Mouse (Mus musculus): ENCODE measurements at regions not wholly inside any gene's neighbourhood (a gene's known extent, or its start where the extent isn't known, plus 50 kb on each side); places are given as distances from the start of the nearest gene placed in this dataset.

DNA sequence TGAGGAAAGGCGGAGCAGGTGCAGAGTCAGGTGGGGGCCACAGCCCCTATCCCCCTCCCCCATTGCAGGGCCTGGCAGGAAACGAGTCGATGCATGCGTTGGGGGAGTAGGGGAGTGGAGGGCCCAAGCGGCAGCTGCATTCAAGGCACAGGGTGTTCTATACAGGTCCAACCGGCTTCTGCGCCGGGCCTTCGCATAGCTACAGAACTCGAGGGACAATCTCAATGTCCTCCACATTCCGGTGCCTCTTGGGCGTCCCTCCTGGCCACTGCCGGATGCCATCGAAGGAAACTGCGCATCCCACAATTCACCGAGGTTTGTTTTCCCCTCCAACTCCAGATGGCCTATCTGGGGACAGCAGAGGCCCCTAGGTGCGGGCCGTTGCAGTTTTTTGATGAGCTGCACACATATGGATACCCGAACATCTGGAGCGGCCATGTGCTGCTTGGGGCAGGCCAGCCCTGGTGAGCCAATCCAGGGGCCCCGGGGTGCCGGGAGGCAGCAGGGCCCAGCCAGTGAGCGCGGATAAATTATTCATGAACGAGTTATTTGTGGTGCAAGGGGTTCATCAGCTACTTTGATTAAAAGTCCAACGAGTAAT lies 137.5 kb downstream of the Tle3 start:
- ATAC-seq (replicated peaks; ENCODE audit: insufficient number of reproducible peaks, low FRiP score, low TSS enrichment, poor library complexity, severe bottlenecking), result no peak

DNA sequence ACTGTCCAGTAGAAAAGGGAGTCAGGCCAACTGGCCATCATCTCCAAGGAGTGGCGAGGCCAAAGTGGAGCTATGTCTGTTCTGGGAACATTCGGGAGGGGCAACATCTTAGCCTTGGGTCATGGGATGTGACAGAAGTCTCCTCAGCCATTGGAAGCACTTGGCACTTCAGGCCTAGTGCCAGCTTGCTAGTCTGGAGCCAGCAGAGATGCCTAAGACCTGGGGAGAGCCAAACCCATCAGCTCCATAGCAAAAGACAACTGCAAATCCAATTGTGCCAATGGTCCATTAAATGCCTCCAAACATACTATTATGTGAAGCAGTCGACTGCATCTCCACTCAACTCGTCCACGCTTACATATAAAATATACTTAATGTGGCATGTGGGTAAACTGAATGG lies 136.9 kb downstream of the Tle3 start:
- ATAC-seq (replicated peaks; ENCODE audit: insufficient number of reproducible peaks, low FRiP score, low TSS enrichment, poor library complexity, severe bottlenecking), result no peak

- no peak for ATAC-seq (replicated peaks; ENCODE audit: insufficient number of reproducible peaks, low FRiP score, low TSS enrichment, poor library complexity, severe bottlenecking)
These were observed 128.7 kb downstream of the Tle3 start for GRCm38 (mm10) chr9:61500851-61501250.

GRCm38 (mm10) chr9:61492896-61493295 lies 120.7 kb downstream of the Tle3 start:
- no peak for ATAC-seq (replicated peaks; ENCODE audit: insufficient number of reproducible peaks, low FRiP score, low TSS enrichment, poor library complexity, severe bottlenecking)

GRCm38 (mm10) chr9:61491131-61491712 lies 119.1 kb downstream of the Tle3 start:
- ATAC-seq (replicated peaks; ENCODE audit: insufficient number of reproducible peaks, low FRiP score, low TSS enrichment, poor library complexity, severe bottlenecking), result no peak

DNA sequence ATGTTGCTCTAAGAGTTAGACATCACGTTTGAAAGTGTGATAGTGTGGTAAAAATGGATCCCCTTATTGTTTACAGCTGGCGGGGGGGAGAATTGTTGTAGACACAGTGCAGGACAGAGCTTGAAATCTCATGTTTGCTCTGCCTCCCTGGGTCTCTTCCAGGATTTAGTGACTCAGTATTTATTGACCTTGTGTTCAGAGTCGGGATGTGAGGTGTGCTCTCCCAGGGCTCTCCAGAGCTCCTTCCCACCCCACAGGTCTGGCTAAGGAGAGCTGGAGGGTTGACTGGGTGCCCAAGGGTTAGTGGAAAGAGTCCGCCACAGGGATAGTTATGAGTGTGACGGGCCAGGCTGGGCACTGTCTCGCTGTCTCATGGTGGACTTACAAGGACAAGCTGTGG lies 117.8 kb downstream of the Tle3 start:
- ATAC-seq (replicated peaks; ENCODE audit: insufficient number of reproducible peaks, low FRiP score, low TSS enrichment, poor library complexity, severe bottlenecking), result no peak

GRCm38 (mm10) chr9:61489147-61489546 lies 117.0 kb downstream of the Tle3 start:
- ATAC-seq (replicated peaks; ENCODE audit: insufficient number of reproducible peaks, low FRiP score, low TSS enrichment, poor library complexity, severe bottlenecking), result no peak

DNA sequence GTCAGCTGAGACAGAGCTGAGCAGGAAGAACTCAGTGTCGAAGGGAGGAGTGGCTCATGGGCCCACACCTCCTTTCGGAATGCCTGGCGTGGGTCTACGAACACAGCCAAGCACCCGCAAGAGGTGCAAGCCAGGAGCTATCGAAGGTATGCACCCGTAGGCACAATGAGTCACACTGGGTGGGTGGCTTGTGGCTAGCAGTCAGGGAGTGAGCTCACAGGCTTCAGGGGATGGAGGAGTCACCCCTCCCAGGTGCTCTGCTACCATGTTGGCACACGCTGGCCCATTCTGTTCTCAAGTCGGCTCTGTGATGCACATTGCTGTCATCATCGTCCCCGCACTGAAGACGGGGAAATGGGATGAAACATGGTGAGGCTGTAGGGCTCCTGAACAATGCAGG lies 115.7 kb downstream of the Tle3 start:
- no peak for ATAC-seq (replicated peaks; ENCODE audit: insufficient number of reproducible peaks, low FRiP score, low TSS enrichment, poor library complexity, severe bottlenecking)

- ATAC-seq (replicated peaks; ENCODE audit: insufficient number of reproducible peaks, low FRiP score, low TSS enrichment, poor library complexity, severe bottlenecking), result no peak
These were observed 115.0 kb downstream of the Tle3 start for GRCm38 (mm10) chr9:61487146-61487545.

DNA sequence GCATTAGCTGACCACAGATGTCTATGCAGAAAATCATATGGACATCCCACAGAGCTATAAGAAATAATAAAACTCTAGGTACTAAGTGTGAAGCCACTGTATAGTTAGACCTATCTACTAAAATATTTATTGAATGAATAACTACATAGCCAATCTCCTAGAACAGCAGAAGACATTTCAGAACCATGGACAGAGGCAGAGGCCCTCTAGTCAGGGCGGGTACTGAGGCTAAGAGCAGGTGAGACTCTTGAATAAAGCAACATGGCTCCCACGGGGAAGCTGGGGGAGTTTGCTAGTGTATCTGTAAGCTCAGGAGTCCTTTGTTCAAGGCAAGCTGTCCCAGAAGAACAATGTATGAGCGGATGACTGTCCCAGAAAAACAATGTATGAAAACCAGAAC lies 112.2 kb downstream of the Tle3 start:
- no peak for ATAC-seq (replicated peaks; ENCODE audit: insufficient number of reproducible peaks, low FRiP score, low TSS enrichment, poor library complexity, severe bottlenecking)

DNA sequence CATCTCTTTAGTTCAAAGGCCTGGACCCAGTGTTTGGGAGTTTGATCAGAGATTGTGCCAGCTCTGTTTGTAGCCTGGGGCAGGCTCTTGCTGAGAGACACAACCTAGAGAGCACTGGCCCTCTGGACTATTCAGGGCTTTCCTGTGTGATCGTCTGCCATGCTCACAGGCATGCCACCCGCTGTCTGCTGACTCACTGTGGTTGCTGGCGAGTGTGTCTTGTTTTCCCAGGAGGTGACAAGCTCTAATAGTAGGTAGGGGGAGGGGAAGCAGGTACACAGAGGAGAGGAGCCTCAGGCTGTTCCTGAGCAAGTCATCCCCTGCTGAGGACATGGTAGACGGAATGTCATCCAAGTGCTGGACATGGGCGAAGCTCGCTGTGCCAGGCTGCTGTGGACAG lies 107.5 kb downstream of the Tle3 start:
- no peak for ATAC-seq (replicated peaks; ENCODE audit: insufficient number of reproducible peaks, low FRiP score, low TSS enrichment, poor library complexity, severe bottlenecking)

- no peak for ATAC-seq (replicated peaks; ENCODE audit: insufficient number of reproducible peaks, low FRiP score, low TSS enrichment, poor library complexity, severe bottlenecking)
These were observed 106.7 kb downstream of the Tle3 start for GRCm38 (mm10) chr9:61478862-61479261.

GRCm38 (mm10) chr9:61476351-61476750 lies 104.2 kb downstream of the Tle3 start:
- ATAC-seq (replicated peaks; ENCODE audit: insufficient number of reproducible peaks, low FRiP score, low TSS enrichment, poor library complexity, severe bottlenecking), result no peak

- ATAC-seq (replicated peaks; ENCODE audit: insufficient number of reproducible peaks, low FRiP score, low TSS enrichment, poor library complexity, severe bottlenecking), result no peak
These were observed 98.8 kb downstream of the Tle3 start for GRCm38 (mm10) chr9:61470815-61471505.

DNA sequence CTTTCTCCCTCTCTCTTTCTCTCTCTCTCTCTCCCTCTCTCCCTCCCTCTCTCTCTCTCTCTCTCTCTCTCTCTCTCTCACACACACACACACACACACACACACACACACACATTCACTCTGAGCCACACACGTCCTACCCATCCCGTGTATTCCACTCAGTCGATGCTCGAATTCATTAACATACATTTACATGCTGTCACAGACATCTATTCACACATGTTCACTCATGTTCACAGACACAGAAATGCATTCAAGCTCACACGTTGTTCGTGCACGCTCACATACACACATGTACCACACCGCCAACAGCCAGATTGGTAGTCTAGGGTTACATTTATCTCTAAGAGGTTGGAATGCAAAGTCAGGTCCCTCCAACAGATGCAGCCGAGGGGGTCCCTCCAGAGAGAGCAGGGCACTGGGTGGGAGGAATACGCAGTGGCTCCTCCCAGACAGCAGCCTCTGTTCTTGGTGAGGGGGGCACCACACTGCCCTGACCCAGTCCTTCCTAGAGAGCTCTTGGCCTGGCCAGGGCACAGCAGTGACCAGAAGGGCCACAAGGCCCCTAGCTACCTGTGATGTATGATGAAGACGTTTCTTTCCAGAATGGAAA lies 96.8 kb downstream of the Tle3 start:
- no peak for ATAC-seq (replicated peaks; ENCODE audit: insufficient number of reproducible peaks, low FRiP score, low TSS enrichment, poor library complexity, severe bottlenecking)

DNA sequence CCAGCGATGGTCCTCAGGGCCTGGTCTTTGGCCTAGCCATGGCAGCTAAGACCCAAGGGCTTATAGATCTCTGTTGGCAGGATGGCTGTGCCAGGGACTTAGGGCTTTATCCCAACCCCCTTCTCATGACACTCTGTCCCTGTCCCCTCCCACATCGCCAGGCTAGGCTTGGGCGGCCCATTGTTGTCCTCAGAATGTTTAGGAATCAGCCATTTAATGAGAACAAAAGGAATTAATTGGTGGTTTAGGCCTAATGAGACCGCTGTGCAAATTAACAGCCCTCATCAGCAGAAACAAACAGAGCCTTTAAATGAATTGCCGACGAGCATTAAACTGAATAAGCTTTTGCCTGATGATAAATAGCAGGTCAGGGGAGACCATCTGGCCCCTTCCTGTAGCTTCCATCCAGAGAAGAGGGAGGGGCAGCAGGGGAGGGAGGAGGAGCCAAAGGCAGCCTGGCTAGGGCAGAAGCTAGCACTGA lies 96.2 kb downstream of the Tle3 start:
- no peak for ATAC-seq (replicated peaks; ENCODE audit: insufficient number of reproducible peaks, low FRiP score, low TSS enrichment, poor library complexity, severe bottlenecking)
